Mouse (Mus musculus): Measurements from ENCODE around the gene Dcun1d4. TPM values are rescaled to one million over a fixed set of nuclear protein-coding genes. Genes with fewer than 3 reads are reported as not detected.
A peak's percentile ranks its signal among the peaks of the same experiment; 100 is the strongest.

Gene Dcun1d4
- total and polyA plus RNA-seq, 2 experiments from 2014 or later = 25.1 to 40.8 TPM

DNA sequence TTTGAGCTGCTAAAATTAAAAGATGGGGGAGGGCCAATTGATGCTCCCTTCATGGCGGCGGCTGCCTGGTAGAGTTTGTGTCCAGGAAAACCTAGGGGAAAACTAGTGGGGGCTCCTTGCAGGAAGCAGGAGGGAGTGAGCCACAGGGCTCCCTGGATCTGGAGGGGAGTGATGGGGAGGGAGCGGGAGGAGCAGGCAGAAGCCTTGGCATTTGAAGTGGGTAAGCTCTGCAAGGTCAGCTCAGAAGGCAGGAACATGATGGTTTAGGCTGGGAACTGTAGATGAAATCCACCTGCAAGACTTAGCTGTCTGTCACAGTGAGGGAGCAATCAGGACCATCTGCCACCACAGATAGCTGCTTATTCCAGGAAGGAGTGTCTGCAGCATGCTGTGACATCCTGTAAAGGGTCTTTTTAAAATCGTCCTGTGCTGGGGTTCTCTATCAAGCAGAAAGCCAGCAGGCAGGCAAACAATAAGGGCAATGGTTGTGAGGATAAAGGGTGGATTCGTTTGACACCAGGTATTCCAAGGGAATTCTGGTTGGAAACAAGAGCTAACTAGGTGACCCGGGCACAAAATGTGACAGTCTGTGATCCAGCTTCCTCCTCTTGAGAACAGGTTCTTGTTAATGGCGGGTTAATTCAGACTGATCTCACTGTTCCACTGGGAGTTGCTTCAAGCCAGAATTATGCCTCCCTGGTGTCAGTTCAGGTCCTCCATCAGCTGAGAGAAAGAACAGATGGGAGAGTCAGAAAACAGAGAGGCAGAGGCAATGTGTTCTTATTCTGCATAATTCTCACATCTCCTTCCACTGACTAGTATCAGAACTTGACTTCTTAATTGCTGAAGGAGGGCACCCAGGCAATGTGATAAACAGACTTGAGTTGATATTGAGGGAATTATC lies 104.7 kb downstream of the Dcun1d4 start:
- ATAC-seq (peak; percentile 66; the same call in 1 of the 2 replicates), DNase-seq (ENCODE audit: low spot score) (peak; percentile 49)
- Histone ChIP-seq H3K9me3 (ENCODE audit: low read length) (no peaks in the 10 kb centered on the region), H3K4me2 (ENCODE audit: low read depth, low read length) (no peak overlapping the region), H3K36me3 (ENCODE audit: insufficient read depth, low read length) (no peaks in the 10 kb centered on the region), H3K27me3 (ENCODE audit: insufficient read depth, low read length) (no peaks in the 10 kb centered on the region), H3K4me1 (ENCODE audit: insufficient read depth, low read length) (no peaks in the 10 kb centered on the region; the same call in 1 of the 2 replicates), H3K27ac (peak overlapping the region; percentile 73), H3K4me3 (ENCODE audit: low read length) (no peak overlapping the region), H3K9ac (replicated peaks; ENCODE audit: low read length) (0 out of 2 replicates have a peak overlapping the region, but pooled peaks have one; percentile 13)
- TF ChIP-seq CTCF (IDR thresholded peaks at IDR 0.05; ENCODE audit: low read depth) = no peak
- WGBS = 25% methylated on average over 7 of the region's 7 CpGs

DNA sequence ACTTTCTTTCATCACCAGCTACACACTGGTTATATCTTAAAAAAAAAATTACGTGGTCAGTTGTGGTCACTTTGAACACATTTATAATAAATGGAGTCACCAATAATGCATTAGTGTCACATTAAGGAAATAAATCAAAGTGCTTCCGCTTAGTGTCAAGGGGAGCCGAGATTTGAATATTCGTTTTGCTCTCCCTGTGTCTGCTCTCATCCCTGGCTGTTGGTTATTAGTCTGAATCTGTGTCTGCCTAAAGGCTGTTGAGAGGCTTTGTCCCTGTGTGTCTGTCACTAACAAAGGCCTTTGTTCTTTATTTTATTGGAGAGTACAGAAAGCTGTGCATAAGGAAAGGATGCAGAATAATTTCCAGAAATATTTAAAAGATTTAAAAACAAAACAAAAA lies 105.8 kb downstream of the Dcun1d4 start:
- Histone ChIP-seq H3K36me3 (ENCODE audit: insufficient read depth, low read length) (no peaks in the 10 kb centered on the region), H3K27ac (no peak overlapping the region), H3K4me2 (ENCODE audit: low read depth, low read length) (no peak overlapping the region), H3K9me3 (ENCODE audit: low read length) (no peaks in the 10 kb centered on the region), H3K4me3 (ENCODE audit: low read length) (no peak overlapping the region), H3K27me3 (ENCODE audit: insufficient read depth, low read length) (no peaks in the 10 kb centered on the region), H3K4me1 (ENCODE audit: insufficient read depth, low read length) (no peaks in the 10 kb centered on the region; the same call in 1 of the 2 replicates), H3K9ac (replicated peaks; ENCODE audit: low read length) (no peak overlapping the region)
- 56% methylated on average over 4 of the region's 4 CpGs for WGBS
- TF ChIP-seq CTCF (IDR thresholded peaks at IDR 0.05; ENCODE audit: low read depth) = no peak
- DNase-seq (ENCODE audit: low spot score) (no peak), ATAC-seq (no peak)

DNA sequence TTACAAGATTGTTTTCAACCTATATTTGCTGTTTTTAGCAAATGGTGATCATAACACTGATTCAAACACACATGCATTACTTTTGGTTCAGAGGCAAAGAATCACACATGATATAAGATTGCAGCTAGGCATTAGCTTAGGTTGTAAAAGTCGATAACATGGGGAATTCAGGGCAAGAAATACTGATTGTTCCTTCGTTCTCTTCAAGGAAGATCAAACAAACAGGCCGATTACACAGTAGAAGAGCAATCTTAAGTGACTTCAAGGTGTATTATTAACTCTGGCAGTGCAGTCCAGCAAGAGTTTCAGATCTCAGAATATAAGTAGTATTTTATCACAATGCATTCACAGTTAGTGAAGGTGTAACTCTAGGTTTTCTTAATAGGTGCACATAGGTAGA lies 106.3 kb downstream of the Dcun1d4 start:
- no peak overlapping the region for H3K4me3 ChIP-seq (ENCODE audit: low read length)
- H3K4me2 ChIP-seq (ENCODE audit: low read depth, low read length) = no peak overlapping the region
- ATAC-seq (no peak), DNase-seq (ENCODE audit: low spot score) (no peak)
- H3K9me3 ChIP-seq (ENCODE audit: low read length) = no peaks in the 10 kb centered on the region
- H3K4me1 ChIP-seq (ENCODE audit: insufficient read depth, low read length) = no peaks in the 10 kb centered on the region; the same call in 1 of the 2 replicates
- H3K36me3 ChIP-seq (ENCODE audit: insufficient read depth, low read length) = no peaks in the 10 kb centered on the region
- H3K27me3 ChIP-seq (ENCODE audit: insufficient read depth, low read length) = no peaks in the 10 kb centered on the region
- WGBS = 78% methylated on average over 3 of the region's 3 CpGs
- no peak overlapping the region for H3K9ac ChIP-seq (replicated peaks; ENCODE audit: low read length)
- no peak for TF ChIP-seq CTCF (IDR thresholded peaks at IDR 0.05; ENCODE audit: low read depth)
- no peak overlapping the region for H3K27ac ChIP-seq

DNA sequence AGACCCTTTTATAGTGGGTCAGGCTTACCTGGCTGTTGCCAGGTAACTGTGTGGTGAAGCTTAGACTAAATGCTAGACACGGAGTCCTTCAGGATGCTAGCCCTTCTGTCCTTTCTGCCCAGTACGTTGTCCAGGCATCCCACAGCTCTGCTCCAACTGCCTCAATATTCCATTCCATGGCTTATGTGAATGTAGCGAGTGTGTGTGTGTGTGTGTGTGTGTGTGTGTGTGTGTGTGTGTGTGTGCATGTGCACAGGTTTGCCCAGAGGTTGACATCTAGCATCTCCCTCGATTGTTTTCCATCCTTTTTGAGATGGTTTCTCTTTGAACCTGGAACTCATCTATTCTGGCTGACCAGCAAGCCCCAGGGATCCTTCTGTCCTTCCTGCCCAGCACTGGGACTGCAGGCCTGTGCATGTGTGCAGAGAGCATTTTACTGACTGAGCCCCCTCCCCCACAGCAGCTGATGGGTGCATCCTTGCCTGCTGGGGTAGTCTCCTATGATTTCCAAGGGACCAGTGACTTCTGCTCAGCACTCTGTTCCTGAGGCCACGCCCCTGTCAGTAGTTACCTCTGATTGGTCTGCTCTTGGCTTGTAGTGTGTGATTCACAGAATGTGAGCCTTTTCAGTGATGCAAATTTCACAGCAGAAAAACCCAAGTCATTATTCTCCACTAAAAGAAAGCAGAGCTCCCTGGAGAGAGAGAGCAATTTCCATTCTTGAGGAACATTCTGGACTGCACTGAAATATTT lies 118.3 kb downstream of the Dcun1d4 start:
- Histone ChIP-seq H3K27ac (peak overlapping the region; percentile 15; the same call in 1 of the 2 replicates), H3K27me3 (ENCODE audit: insufficient read depth, low read length) (no peaks in the 10 kb centered on the region), H3K9me3 (ENCODE audit: low read length) (no peaks in the 10 kb centered on the region), H3K4me2 (ENCODE audit: low read depth, low read length) (no peak overlapping the region), H3K36me3 (ENCODE audit: insufficient read depth, low read length) (no peaks in the 10 kb centered on the region), H3K9ac (replicated peaks; ENCODE audit: low read length) (no peak overlapping the region), H3K4me3 (ENCODE audit: low read length) (no peak overlapping the region), H3K4me1 (ENCODE audit: insufficient read depth, low read length) (no peaks in the 10 kb centered on the region)
- ATAC-seq (peak; percentile 69), DNase-seq (ENCODE audit: low spot score) (peak; percentile 51)
- no peak for TF ChIP-seq CTCF (IDR thresholded peaks at IDR 0.05; ENCODE audit: low read depth)
- 59% methylated on average over 5 of the region's 5 CpGs for WGBS

DNA sequence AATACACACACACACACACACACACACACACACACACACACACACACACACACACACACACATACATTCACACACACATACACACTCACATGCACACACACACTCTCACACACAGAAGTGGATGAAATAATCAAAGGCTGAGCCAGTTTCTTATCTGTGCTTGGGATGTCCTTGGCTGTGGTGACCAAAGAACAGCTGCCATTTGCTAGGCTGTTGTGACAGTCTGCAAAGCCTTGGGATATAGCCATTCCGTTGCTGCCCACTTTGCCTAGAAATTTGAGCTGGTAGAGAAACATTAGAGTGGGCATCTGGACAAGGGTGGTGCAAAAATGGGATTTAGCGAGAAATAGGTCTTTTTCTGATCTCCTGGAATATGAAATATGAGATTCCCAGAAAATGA lies 119.2 kb downstream of the Dcun1d4 start:
- Histone ChIP-seq H3K4me1 (ENCODE audit: insufficient read depth, low read length) (no peaks in the 10 kb centered on the region), H3K27ac (no peak overlapping the region), H3K9ac (replicated peaks; ENCODE audit: low read length) (no peak overlapping the region), H3K9me3 (ENCODE audit: low read length) (no peaks in the 10 kb centered on the region), H3K36me3 (ENCODE audit: insufficient read depth, low read length) (no peaks in the 10 kb centered on the region), H3K4me2 (ENCODE audit: low read depth, low read length) (no peak overlapping the region), H3K27me3 (ENCODE audit: insufficient read depth, low read length) (no peaks in the 10 kb centered on the region), H3K4me3 (ENCODE audit: low read length) (no peak overlapping the region)
- TF ChIP-seq CTCF (IDR thresholded peaks at IDR 0.05; ENCODE audit: low read depth) = no peak
- ATAC-seq (no peak), DNase-seq (ENCODE audit: low spot score) (no peak)
- WGBS = 69% methylated on average over 2 of the region's 2 CpGs

DNA sequence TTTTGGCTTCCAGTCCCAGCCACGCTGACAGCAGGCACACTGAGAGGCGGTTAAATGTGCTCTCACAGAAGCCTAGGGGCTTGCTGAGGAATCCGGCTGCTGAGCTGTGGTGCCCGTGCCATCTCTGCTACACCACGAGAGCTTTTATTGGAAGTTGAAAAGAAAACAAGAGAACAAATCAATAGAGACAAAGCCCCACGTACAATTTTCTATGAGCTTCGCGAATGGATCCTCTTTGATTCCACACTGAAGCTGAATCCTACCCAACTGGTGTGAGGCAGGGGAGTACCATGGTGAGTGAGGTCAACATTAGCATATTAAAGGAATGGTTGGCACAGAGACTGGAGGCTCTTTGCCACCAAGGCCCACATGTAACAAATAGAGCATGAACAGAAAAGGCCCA lies 120.6 kb downstream of the Dcun1d4 start:
- DNase-seq (ENCODE audit: low spot score) (peak; percentile 51), ATAC-seq (peak; percentile 75)

More for the DNA sequence above, 120.6 kb downstream of the Dcun1d4 start:
- H3K27ac ChIP-seq = no peak overlapping the region
- H3K36me3 ChIP-seq (ENCODE audit: insufficient read depth, low read length) = no peaks in the 10 kb centered on the region
- no peaks in the 10 kb centered on the region for H3K27me3 ChIP-seq (ENCODE audit: insufficient read depth, low read length)
- H3K4me1 ChIP-seq (ENCODE audit: insufficient read depth, low read length) = no peaks in the 10 kb centered on the region
- no peak overlapping the region for H3K4me3 ChIP-seq (ENCODE audit: low read length)
- H3K4me2 ChIP-seq (ENCODE audit: low read depth, low read length) = no peak overlapping the region
- H3K9ac ChIP-seq (replicated peaks; ENCODE audit: low read length) = no peak overlapping the region
- no peaks in the 10 kb centered on the region for H3K9me3 ChIP-seq (ENCODE audit: low read length)
- 21% methylated on average over 8 of the region's 8 CpGs for WGBS
- TF ChIP-seq CTCF (IDR thresholded peaks at IDR 0.05; ENCODE audit: low read depth) = no peak
